Mouse (Mus musculus): Measurements from ENCODE around the gene Irak2. TPM values are rescaled to one million over a fixed set of nuclear protein-coding genes. Genes with fewer than 3 reads are reported as not detected.

The Irak2 gene
- 4.5 and 5.9 TPM in 2 replicates for total RNA-seq (2014; rRNA removed)
- polyA plus RNA-seq (2015; fragmentation: Nextera tagmentation; extraction: Ambion mirVana), result 1.8 and 3.5 TPM in 2 replicates

DNA sequence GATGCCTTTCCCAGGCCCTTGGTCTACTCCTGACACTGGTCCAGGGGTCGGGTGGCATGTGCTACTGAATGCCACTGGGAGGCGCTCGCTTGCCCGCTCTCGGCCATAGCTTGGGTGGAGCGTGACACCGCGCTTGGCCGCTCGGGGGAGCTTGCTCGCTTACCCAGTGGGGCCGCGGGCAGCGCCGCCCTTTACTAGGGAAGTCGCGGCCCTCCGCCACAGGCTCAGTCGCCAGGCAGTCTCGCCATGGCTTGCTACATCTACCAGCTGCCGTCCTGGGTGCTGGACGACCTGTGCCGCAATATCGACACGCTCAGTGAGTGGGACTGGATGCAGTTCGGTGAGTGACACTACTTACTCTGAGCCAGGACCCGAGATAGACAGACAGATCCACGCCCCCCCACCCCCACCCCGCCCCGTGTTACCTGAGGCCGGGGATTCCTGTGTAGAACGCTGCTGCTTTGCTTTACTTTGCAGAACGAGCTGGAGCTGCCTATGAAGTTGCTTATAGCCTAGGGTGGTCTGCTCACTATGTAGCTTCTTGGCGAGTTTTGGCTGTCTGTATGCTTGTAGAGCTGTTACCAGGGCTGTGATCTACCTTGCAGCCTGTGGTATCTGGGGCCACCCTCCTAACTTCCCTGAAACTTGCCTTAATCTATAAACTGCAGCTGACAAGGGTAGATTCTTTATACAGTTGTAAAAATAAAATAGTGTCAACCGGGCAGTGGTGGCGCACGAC lies at the start of gene Irak2:
Gene Irak2, plus strand, starts transcription at position 166 of the 739 bp plus-strand sequence.
- DNase-seq (peak; percentile 88), ATAC-seq (peak; percentile 97)
- no peaks in the 10 kb centered on the region for H3K27me3 ChIP-seq (ENCODE audit: insufficient read depth, low read length)
- no peaks in the 10 kb centered on the region for H3K36me3 ChIP-seq (ENCODE audit: insufficient read depth)
- H3K9ac ChIP-seq, result peak within 1 kb of the TSS; percentile 49
- peak; percentile 96 for TF ChIP-seq CTCF (IDR thresholded peaks at IDR 0.05; ENCODE audit: low read depth)
- H3K4me2 ChIP-seq (ENCODE audit: low read depth), result peak within 1 kb of the TSS; percentile 56
- no peaks in the 10 kb centered on the region for H3K4me1 ChIP-seq (ENCODE audit: insufficient read depth)
- H3K9me3 ChIP-seq (ENCODE audit: low read length), result no peaks in the 10 kb centered on the region
- no peak within 1 kb of the TSS; the same call in 1 of the 2 replicates for H3K27ac ChIP-seq (ENCODE audit: low read depth, low read length)
- WGBS, result 9% methylated on average over 37 of the region's 37 CpGs
- H3K4me3 ChIP-seq (ENCODE audit: low read depth, low read length), result peak within 1 kb of the TSS; percentile 43

DNA sequence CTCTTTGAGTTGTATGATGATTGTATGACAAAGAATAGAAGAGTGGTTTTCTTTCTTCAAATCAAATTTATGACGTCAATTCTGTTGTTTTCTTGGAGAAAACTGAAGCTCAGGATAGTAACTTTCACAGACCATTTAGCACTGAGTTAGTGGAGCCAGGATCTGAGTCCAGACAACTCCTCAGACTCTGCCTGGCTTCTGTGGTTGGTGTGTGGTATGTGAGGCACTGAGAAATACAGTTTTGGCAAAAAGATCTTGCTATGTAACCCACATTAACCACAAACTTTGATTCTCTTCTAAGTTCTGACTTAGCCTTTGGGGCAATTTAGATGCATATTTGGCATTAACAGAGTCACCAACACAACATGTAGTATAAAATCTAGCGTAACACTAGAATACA lies 45.6 kb upstream of the Irak2 start:
- no peak for ATAC-seq
- no peak for DNase-seq
- Histone ChIP-seq H3K4me2 (ENCODE audit: low read depth) (no peak overlapping the region), H3K9me3 (ENCODE audit: low read length) (no peaks in the 10 kb centered on the region), H3K27me3 (ENCODE audit: insufficient read depth, low read length) (no peaks in the 10 kb centered on the region), H3K9ac (no peak overlapping the region), H3K27ac (ENCODE audit: low read depth, low read length) (no peak overlapping the region), H3K36me3 (ENCODE audit: insufficient read depth) (no peaks in the 10 kb centered on the region; the same call in 1 of the 2 replicates), H3K4me3 (ENCODE audit: low read depth, low read length) (no peak overlapping the region), H3K4me1 (ENCODE audit: insufficient read depth) (no peaks in the 10 kb centered on the region)
- no peak for TF ChIP-seq CTCF (IDR thresholded peaks at IDR 0.05; ENCODE audit: low read depth)
- WGBS, result 85% methylated on average over 2 of the region's 2 CpGs

DNA sequence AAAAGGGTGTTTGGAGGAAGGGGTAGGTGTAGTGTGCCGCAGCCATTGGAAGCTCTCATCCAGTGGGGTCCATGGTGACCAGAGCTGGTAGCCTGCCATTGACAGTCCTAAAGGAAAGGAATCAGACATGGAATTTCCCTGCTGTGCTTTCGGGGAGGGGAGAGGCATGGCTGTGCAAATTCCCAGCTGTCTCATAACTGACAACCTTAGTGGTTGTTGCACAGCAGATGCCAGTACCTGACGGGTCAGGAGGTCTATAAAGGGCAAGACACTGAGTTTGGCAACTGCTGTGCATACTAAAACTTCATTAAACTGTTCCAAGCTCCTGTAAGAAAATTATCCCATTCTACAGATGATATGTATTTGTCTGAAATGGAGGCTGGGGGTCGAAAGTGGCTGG lies 40.3 kb upstream of the Irak2 start:
- Histone ChIP-seq H3K9ac (no peak overlapping the region), H3K9me3 (ENCODE audit: low read length) (no peaks in the 10 kb centered on the region), H3K27ac (ENCODE audit: low read depth, low read length) (no peak overlapping the region), H3K4me1 (ENCODE audit: insufficient read depth) (no peaks in the 10 kb centered on the region), H3K27me3 (ENCODE audit: insufficient read depth, low read length) (no peaks in the 10 kb centered on the region), H3K36me3 (ENCODE audit: insufficient read depth) (no peaks in the 10 kb centered on the region), H3K4me3 (ENCODE audit: low read depth, low read length) (no peak overlapping the region), H3K4me2 (ENCODE audit: low read depth) (no peak overlapping the region)
- 88% methylated on average over 4 of the region's 4 CpGs for WGBS
- no peak for ATAC-seq
- no peak for TF ChIP-seq CTCF (IDR thresholded peaks at IDR 0.05; ENCODE audit: low read depth)
- DNase-seq, result no peak

DNA sequence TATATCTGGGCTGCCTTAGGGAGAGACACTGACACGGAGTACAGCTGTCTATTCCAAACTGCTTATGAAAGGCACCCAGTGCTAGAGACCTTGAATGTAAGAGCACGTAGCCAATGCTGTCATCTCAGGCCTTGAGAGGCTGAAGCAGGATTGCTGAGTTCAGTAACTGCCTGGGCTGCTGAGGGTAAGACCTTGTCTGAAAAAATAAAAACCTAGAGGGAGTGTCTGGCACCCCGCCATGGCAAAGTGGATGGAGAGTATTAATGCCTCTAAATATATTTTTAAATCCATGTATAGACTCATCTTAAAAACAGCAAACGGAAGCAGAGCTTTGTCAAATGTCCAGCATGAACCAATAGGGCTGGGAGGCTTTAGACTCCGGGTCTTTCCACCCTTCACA lies 38.4 kb upstream of the Irak2 start:
- no peaks in the 10 kb centered on the region for H3K4me1 ChIP-seq (ENCODE audit: insufficient read depth)
- no peak overlapping the region for H3K4me2 ChIP-seq (ENCODE audit: low read depth)
- H3K9ac ChIP-seq, result no peak overlapping the region
- H3K27ac ChIP-seq (ENCODE audit: low read depth, low read length), result no peak overlapping the region
- H3K4me3 ChIP-seq (ENCODE audit: low read depth, low read length), result no peak overlapping the region
- DNase-seq (no peak), ATAC-seq (no peak)
- TF ChIP-seq CTCF (IDR thresholded peaks at IDR 0.05; ENCODE audit: low read depth), result no peak
- H3K27me3 ChIP-seq (ENCODE audit: insufficient read depth, low read length), result no peaks in the 10 kb centered on the region
- no peaks in the 10 kb centered on the region for H3K9me3 ChIP-seq (ENCODE audit: low read length)
- WGBS, result 65% methylated on average over 5 of the region's 5 CpGs
- H3K36me3 ChIP-seq (ENCODE audit: insufficient read depth), result no peaks in the 10 kb centered on the region

DNA sequence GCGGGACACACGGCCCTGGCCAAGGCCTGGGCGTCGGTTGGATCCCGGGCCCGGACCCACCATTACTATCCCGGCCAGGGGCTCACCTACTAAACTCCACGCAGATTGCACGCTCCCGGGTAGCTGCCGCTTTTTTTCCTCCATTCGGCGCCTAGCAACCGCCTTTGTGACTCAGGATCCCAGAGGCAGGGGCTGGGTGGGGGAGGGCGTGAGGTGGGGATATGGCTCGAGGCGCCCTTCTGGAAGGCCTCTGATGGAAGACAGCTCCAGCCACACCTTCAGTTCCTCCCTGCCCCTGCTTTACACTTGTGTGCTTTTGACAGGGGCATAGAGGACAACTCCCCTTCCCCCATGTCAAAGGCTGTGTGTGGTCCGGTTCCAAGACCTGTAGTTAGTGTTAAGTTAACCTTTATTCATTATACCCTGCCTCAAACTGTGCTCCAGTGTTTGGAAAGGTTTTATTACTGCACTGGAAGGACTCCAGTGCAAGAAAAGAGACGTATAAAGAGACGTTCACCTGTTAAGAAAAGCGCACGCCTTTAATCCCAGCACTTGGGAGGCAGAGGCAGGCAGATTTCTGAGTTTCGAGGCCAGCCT lies 37.6 kb upstream of the Irak2 start, which contains the start of gene Fancd2os:
Gene Fancd2os, minus strand, starts transcription at position 173 of the 597 bp plus-strand sequence.
- Histone ChIP-seq H3K27ac (ENCODE audit: low read depth, low read length) (no peak within 1 kb of the TSS), H3K9ac (no peak within 1 kb of the TSS), H3K27me3 (ENCODE audit: insufficient read depth, low read length) (no peaks in the 10 kb centered on the region), H3K4me1 (ENCODE audit: insufficient read depth) (peaks cover 5% of the 10 kb centered on the region), H3K36me3 (ENCODE audit: insufficient read depth) (no peaks in the 10 kb centered on the region), H3K4me2 (ENCODE audit: low read depth) (no peak within 1 kb of the TSS), H3K4me3 (ENCODE audit: low read depth, low read length) (no peak within 1 kb of the TSS), H3K9me3 (ENCODE audit: low read length) (no peaks in the 10 kb centered on the region)
- no peak for ATAC-seq
- no peak for TF ChIP-seq CTCF (IDR thresholded peaks at IDR 0.05; ENCODE audit: low read depth)
- 36% methylated on average over 23 of the region's 23 CpGs for whole genome bisulfite sequencing
- no peak for DNase-seq

DNA sequence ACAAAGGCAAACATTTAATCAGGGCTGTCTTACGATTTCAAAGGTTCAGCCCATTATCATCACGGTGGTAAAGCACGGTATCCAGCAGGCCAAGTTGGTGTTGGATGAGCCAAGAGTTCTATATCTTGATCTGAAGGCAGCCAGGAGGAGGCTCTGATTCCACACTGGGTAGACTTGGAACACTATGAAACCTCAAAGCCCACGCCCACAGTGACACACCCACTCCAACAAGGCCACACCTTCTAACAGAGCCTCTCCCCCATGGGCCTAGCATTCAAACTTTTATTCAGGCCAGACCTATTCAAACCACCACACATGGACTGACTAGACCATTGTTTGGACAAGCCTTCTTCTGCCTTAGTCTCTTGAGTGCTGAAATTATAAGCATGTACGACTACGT lies 35.4 kb upstream of the Irak2 start:
- no peak for ATAC-seq
- Histone ChIP-seq H3K9me3 (ENCODE audit: low read length) (no peaks in the 10 kb centered on the region), H3K4me1 (ENCODE audit: insufficient read depth) (peaks cover 12% of the 10 kb centered on the region), H3K4me2 (ENCODE audit: low read depth) (no peak overlapping the region), H3K27me3 (ENCODE audit: insufficient read depth, low read length) (no peaks in the 10 kb centered on the region), H3K36me3 (ENCODE audit: insufficient read depth) (no peaks in the 10 kb centered on the region), H3K27ac (ENCODE audit: low read depth, low read length) (no peak overlapping the region), H3K9ac (no peak overlapping the region), H3K4me3 (ENCODE audit: low read depth, low read length) (no peak overlapping the region)
- TF ChIP-seq CTCF (IDR thresholded peaks at IDR 0.05; ENCODE audit: low read depth), result no peak
- DNase-seq, result no peak
- 90% methylated on average over 6 of the region's 6 CpGs for WGBS

DNA sequence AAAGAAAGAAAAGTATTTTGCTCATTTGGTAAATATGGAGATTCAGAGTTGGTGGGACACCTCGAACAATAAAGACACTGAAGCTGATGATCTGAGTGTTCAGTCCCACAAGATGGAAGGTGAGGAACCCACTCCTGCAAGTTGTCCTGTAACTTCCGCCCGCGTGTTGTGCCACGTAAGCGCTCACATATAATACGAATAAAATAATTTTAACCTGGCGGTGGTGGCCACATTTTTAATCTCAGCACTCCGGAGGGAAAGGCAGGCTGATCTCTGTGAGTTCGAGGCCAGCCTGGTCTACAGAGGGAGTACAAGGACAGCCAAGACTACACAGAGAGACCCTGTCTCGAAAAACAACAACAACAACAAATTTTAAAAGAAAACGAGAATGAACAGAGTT lies 34.3 kb upstream of the Irak2 start:
- no peaks in the 10 kb centered on the region for H3K36me3 ChIP-seq (ENCODE audit: insufficient read depth)
- no peak for TF ChIP-seq CTCF (IDR thresholded peaks at IDR 0.05; ENCODE audit: low read depth)
- peak overlapping the region; percentile 67 for H3K4me2 ChIP-seq (ENCODE audit: low read depth)
- peak overlapping the region; percentile 87 for H3K4me3 ChIP-seq (ENCODE audit: low read depth, low read length)
- WGBS, result 54% methylated on average over 12 of the region's 12 CpGs
- DNase-seq (no peak), ATAC-seq (no peak)
- H3K27me3 ChIP-seq (ENCODE audit: insufficient read depth, low read length), result no peaks in the 10 kb centered on the region
- peak overlapping the region; percentile 82 for H3K9ac ChIP-seq
- no peaks in the 10 kb centered on the region for H3K9me3 ChIP-seq (ENCODE audit: low read length)
- peak overlapping the region; percentile 82 for H3K27ac ChIP-seq (ENCODE audit: low read depth, low read length)
- H3K4me1 ChIP-seq (ENCODE audit: insufficient read depth), result peaks cover 12% of the 10 kb centered on the region

All from forebrain, postnatal 0 days (tissue).